Mouse (Mus musculus): ENCODE results near the gene Sept9.

DNA sequence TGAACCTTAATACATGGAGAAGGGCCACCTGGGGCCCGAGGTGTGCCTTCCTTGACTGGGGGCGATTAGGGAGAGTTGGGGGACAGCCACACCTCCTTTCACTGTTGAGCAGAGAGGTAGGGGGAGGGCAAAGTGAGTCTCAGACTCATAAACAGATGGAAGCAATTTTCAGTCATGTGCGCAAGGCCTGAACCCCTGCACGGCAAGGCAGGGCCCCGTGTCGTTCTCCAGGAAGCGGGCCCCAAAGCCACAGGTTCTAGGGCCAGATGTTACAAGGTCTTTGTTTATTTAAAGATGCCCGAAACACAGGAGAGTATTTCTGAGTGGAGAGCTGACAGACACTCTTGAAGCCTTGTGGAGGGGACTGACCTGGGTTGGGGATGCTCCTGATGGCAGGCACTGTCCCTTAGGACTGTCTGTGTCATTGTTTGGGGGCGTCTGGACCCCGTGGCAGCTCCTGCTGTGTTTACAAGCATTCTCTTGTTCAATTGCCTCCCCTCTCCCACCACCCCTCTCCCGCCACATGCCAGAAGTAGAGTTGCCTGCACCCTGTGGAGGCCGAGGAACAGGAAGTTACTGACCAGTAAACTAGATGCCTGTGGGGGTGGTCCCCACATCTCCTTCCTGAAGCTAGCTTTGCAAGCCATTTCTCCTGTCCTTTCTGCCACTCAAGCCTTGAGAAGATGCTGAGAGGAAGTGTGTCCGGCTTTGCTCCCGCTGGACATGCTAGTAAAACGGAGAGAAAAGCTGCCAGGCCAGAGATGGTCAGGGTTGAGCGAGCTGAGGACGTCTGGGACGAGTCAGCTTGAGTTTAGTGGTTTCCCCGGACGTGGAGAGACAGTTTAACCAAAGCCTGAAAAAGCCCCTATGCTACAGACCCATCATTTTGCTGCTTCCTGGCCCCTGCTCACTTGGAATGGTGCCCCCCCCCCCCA lies 150.2 kb downstream of the Sept9 start:
- TF ChIP-seq CTCF (IDR thresholded peaks at IDR 0.05; ENCODE audit: low read depth) (no peak), EP300 (IDR thresholded peaks at IDR 0.05; ENCODE audit: low read depth) (no peak)
